ENCODE assay signal across 11 mouse cellular contexts in the genomic region with DNA sequence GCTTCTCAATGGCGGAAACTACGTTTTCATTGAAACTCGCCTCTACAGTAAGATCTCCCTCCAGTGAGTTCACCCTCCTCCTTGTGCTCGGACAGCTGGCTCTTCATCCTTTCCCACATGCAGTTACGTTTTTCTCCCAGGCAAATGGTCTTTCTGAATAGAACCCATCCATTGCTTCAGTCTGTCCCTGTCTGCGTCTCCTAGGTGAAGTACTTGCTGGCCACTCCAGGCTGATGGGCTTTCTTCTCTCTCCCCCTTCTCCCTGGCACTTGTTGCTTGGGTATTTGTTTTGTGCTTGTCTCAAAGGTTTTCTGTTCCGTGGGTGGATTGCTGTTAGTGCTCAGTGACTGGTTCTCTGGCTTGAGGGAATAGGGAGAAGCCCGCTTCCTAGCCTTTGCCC.
"Had no signal": no experiment of that assay in that cellular context is flagged by ENCODE, and none has a peak within 500 bp of the region (broad histone marks: within the 10 kb centered on the region; RNA-seq: fewer than 3 reads in every experiment).

No protein-coding gene starts in this region.

- H3K4me1 ChIP-seq: kidney, embryonic 15.5 days; liver, embryonic 15.5 days had no signal

- DNase-seq: kidney, postnatal 14 days; left cerebral cortex, postnatal 4 days; lung, adult 2 months; lung, postnatal 36 days; right cerebral cortex, adult 18-20 months; right cerebral cortex, postnatal 25 days; thymus, postnatal 36 days had no signal

- H3K4me2 ChIP-seq: kidney, embryonic 15.5 days; liver, embryonic 11.5 days; liver, embryonic 15.5 days had no signal

- H3K4me3 ChIP-seq: kidney, embryonic 15.5 days; liver, embryonic 15.5 days had no signal

- H3K27me3 ChIP-seq: kidney, embryonic 15.5 days; liver, embryonic 15.5 days had no signal

- H3K9me3 ChIP-seq: kidney, embryonic 15.5 days; liver, embryonic 15.5 days had no signal

- H3K9ac ChIP-seq: kidney, embryonic 15.5 days; liver, embryonic 15.5 days had no signal

- H3K27ac ChIP-seq: kidney, embryonic 15.5 days; liver, embryonic 15.5 days had no signal

- H3K36me3 ChIP-seq: kidney, embryonic 15.5 days; liver, embryonic 15.5 days had no signal

- ATAC-seq: lung, postnatal 0 days had no signal
